Mouse (Mus musculus): Measurements from ENCODE around the gene Gpatch2l.

Gpatch2l gene

DNA sequence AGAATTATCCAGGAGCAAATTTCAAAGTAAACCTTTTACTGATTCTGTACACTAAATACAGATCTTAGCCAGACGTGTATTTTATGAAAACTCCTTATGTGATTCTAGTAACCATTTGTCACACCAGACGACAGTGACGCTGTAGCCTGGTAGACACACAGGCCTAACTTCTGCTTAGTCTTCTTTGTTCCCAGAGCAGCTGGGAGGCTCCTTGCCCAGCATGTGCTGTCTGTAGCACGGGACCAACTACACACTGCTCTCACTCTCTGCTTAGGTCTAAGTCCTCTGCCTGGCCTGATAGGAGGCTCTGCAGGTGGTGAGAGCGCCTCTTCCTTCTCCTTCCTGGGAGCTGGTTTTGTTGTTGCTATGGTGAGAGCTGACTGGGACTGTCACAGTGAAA is 35.2 kb downstream of the Gpatch2l start:
- DNase-seq (ENCODE audit: low spot score) = no peak

DNA sequence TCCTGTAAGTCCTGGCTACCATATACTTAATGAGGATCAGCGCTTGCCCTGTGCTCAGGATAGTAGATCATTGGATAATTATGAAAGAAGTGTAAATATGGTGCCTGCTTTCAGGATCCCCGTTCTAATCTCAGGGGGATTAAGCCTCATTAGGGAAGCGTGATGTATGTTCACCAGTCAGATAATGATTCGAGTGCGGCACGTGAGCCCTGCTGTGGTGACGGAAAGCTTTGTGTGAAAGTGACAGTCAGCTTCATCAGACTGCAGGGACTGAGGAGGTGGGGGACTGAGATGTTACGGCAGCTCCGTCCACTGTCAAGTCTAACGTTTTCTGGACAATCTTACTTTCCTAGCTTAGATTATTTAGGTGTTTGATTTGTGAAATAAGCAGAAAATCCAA is 38.3 kb downstream of the Gpatch2l start:
- DNase-seq (ENCODE audit: low spot score) = no peak

DNA sequence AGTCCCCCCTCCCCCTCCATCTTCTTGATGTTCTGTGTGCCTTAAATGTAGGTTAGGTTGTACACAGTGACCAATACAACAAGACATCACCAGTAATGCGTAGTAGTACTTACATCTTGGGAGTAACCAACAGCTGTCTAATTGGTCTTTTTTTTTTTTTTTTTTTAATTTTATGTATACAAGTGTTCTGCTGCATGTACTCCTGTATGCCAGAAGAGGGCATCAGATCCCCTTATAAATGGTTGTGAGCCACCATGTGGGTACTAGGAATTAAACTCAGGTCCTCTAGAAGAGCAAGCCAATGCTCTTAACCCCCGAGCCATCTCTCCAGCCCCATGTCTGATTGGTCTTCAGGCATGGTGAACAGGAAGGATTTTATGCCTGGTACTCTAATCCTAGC is 44.0 kb downstream of the Gpatch2l start:
- DNase-seq (ENCODE audit: low spot score) = no peak

DNA sequence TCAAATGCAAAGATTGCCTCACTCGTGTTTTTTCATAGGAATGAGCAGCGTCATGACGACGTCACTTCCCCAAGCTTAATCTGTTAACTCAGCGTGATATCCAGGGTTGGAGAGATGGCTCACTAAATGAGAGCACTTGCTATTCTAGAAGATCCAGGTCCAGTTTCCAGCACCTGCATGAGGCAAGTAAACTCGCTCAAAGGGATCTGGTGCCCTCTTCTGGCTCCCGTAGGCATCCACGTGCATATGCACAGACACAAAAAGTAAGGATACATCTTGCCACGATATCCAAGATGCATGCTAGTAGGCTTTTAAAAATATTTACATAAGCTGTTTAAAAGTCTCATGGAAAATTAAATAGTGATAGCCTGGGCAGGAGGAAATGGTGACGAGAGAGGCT is 55.8 kb downstream of the Gpatch2l start:
- no peak for DNase-seq (ENCODE audit: low spot score)

GRCm38 (mm10) chr12:86302973-86303372 is 61.3 kb downstream of the Gpatch2l start:
- DNase-seq (ENCODE audit: low spot score) = no peak

GRCm38 (mm10) chr12:86305045-86305444 is 63.4 kb downstream of the Gpatch2l start:
- peak; percentile 37 for DNase-seq (ENCODE audit: low spot score)

DNA sequence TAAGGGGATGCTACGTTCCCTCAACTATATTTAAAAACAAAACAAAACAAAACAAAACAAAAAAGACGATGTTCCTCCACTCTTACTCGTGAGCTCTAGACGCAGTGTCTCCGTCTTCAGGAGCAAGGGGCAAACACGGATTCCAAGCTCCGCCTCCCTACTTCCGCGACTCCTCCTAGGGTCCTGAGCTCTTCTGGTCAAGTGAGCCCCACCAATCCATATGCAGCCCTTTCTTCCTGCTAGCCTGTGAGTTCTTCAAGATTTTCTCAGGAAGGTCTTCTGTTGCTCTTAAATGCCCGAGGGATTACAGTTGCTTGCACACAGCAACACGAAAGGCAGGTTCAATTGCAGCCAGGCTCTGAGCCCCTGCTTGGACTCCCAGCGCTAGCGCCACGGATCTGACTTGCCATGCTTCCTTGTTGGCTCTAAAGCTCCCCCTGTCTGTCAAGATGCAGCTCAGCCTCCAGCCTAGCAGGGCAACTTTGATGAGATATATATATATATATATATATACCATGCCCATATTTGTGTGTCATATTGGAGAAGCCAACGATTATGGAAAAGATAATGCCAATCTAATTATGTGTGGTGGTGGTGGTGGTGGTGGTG is 64.1 kb downstream of the Gpatch2l start:
- DNase-seq (ENCODE audit: low spot score) = peak; percentile 42

- DNase-seq (ENCODE audit: low spot score) = no peak
These were observed 67.8 kb downstream of the Gpatch2l start for GRCm38 (mm10) chr12:86309474-86309873.

- DNase-seq (ENCODE audit: low spot score) = no peak
These were observed 68.2 kb downstream of the Gpatch2l start for GRCm38 (mm10) chr12:86309902-86310301.

DNA sequence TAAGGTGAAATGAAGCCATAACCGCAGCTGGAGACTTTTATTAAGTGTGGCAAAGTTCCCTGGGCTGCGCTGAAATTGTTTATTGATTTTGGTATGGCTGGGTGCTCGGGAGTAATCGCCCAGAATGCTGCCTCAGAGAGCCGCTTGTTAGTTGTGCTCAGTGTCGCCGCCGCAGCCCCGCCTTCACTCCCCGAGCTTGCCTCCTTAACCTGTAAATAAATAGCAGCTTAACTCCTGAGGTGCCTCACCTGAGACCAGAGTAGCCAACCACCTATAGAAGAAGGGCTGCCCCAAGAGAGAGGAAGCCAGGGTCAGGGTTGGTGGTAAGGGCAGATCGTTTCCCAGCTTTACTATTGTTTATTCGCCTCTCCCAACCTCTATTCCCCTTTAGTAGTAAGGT is 79.0 kb downstream of the Gpatch2l start:
- DNase-seq (ENCODE audit: low spot score) = no peak

- DNase-seq (ENCODE audit: low spot score) = no peak
These were observed 82.6 kb downstream of the Gpatch2l start for GRCm38 (mm10) chr12:86324297-86324696.

DNA sequence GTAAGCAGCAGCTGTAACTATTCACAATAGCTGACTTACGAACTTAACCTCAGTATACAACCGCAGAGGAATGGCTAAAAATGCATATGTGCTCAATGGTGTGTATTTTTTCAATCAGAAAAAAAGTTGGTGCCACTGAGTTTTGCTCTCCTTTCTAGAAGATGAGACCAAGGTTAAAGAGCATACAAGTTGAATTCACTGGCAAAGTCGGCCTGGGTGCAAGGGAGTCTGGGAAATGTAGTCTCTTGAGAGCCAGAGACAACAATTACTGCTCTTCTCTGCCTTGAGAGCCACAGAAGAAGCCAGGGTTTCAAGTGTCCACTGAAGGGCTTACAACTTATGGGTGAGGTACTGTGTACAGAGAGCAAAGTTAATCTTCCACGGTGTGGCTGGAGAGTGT is 88.2 kb downstream of the Gpatch2l start:
- no peak for DNase-seq (ENCODE audit: low spot score)

DNA sequence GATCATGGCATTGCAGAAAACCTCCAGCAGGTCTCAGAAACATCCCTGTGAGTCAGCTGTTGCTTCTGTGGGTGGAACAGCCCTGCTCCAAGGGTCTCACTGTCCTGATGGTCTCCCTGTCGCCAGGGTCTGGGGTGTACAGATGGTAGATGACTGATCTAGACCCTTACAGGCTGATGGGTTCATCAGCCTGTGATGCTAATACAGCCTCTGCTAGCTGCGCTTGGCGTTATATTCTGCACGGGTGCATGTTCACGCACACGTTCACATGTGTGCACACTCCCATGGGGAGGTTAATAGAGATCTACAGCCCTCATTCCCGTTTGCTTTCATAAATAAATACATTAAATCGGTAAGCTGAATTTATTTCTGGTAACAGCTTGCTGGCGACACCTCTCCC is 89.0 kb downstream of the Gpatch2l start:
- no peak for DNase-seq (ENCODE audit: low spot score)

GRCm38 (mm10) chr12:86331248-86331647 is 89.6 kb downstream of the Gpatch2l start:
- DNase-seq (ENCODE audit: low spot score) = no peak

- DNase-seq (ENCODE audit: low spot score) = no peak
These were observed 94.6 kb downstream of the Gpatch2l start for GRCm38 (mm10) chr12:86336209-86336608.

GRCm38 (mm10) chr12:86336887-86337286 is 95.2 kb downstream of the Gpatch2l start:
- DNase-seq (ENCODE audit: low spot score) = peak; percentile 13
